Mouse (Mus musculus) lung, postnatal 0 days (tissue): Measurements from ENCODE around the gene Prss41.

ENCODE experiments used
- CTCF ChIP-seq: IDR thresholded peaks from 2 replicates; pipeline ENCODE4 v1.5.1; 2016; ENCODE audit warnings: antibody characterized with exemption, mild to moderate bottlenecking
- EP300 ChIP-seq: IDR thresholded peaks from 2 replicates; pipeline ENCODE4 v1.6.1; 2016; ENCODE audit warnings: antibody characterized with exemption, mild to moderate bottlenecking, control low read depth

- TF ChIP-seq CTCF (peak; percentile 59), EP300 (no peak)
Measured at GRCm38 (mm10) chr17:23806867-23807266, 37.1 kb downstream of the Prss41 start.
